Mouse (Mus musculus) 3T3-L1 (cell line): ENCODE measurements around the gene Zfp292.

Source experiments
- DNase-seq: peaks from one replicate; pipeline ENCODE4 v3.0.0-alpha.2; 2015; ENCODE audit warnings: low read depth, low spot score

The Zfp292 gene

GRCm38 (mm10) chr4:34798005-34798404, 84.8 kb downstream of the Zfp292 start:
- DNase-seq = no peak

GRCm38 (mm10) chr4:34797294-34797983, 85.3 kb downstream of the Zfp292 start:
- no peak for DNase-seq

GRCm38 (mm10) chr4:34796294-34796693, 86.5 kb downstream of the Zfp292 start:
- DNase-seq = no peak

- no peak for DNase-seq
Measured at GRCm38 (mm10) chr4:34786476-34786875, 96.3 kb downstream of the Zfp292 start.

- no peak for DNase-seq
Measured at GRCm38 (mm10) chr4:34785646-34786045, 97.1 kb downstream of the Zfp292 start.

- no peak for DNase-seq
Measured at GRCm38 (mm10) chr4:34784865-34785264, 97.9 kb downstream of the Zfp292 start.

- no peak for DNase-seq
Measured at GRCm38 (mm10) chr4:34782730-34783129, 100.0 kb downstream of the Zfp292 start.

- peak; percentile 83 for DNase-seq
Measured at GRCm38 (mm10) chr4:34777677-34778527, 104.9 kb downstream of the Zfp292 start, which contains the start of gene Smim8. Gene Smim8 (minus strand): TSS chr4:34778423.

- DNase-seq = no peak
Measured at GRCm38 (mm10) chr4:34771652-34772371, 110.9 kb downstream of the Zfp292 start.

GRCm38 (mm10) chr4:34756163-34756562, 126.6 kb downstream of the Zfp292 start, which contains the start of gene Gm136:
Gene Gm136 (minus strand): TSS chr4:34756263.
- no peak for DNase-seq
